Mouse (Mus musculus) right cerebral cortex, postnatal 36 days (tissue): Measurements from ENCODE around the gene Akt1s1.
A peak's percentile ranks its signal among the peaks of the same experiment; 100 is the strongest.

ENCODE experiments used
- DNase-seq, 2 experiments: peaks; one replicate each; pipeline ENCODE4 v3.0.0; 2022; ENCODE audit warnings: low spot score in 2 of 2, mixed read lengths in 1 of 2

Gene Akt1s1

DNA sequence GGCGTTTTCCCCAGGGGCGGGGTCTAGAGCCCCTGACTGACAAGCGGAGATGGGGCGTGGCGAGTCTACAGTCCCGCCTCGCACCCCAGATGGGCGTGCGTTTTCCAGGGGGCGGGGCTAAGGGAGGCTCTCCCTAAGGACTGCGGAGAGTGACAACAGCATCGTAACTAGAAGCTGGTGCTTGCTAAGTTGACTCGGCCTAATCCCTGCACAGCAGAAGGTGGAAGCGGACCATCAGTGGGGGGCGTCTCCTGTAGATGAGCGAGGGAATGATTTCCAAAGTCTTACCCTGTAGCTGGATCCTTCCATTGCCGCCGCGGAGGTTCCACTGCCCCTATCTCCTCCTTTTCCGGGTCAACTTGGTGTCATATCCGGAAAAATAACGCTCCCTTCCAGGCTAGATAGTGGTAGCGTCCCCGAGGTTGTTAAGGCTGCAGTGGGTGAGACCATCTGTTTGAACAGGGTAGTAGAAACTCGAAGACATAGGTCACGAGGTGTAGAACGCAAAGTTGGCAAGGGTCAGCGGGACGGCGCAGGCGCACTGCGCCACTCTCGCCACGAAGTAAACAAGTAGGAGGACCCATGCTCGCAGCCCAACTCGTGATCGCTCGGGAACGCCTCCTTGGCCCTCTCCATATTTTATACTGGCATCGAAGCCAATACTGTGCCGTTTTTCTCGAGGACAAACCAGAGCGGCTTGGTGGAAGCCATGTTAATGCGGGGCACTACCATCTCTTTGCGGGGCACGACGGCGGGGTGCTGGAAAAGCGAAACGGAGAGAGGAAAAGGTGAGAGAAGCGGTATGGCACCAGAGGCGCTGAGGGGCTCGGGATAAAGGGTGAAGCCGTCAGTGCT, at the start of gene Akt1s1, which contains the start of gene Tbc1d17:
TSS of gene Akt1s1 (plus strand) at position 431 of the 855 bp plus-strand sequence.
TSS of gene Tbc1d17 (minus strand) at position 519 of the 855 bp plus-strand sequence.
- DNase-seq, result peak; percentile 100

DNA sequence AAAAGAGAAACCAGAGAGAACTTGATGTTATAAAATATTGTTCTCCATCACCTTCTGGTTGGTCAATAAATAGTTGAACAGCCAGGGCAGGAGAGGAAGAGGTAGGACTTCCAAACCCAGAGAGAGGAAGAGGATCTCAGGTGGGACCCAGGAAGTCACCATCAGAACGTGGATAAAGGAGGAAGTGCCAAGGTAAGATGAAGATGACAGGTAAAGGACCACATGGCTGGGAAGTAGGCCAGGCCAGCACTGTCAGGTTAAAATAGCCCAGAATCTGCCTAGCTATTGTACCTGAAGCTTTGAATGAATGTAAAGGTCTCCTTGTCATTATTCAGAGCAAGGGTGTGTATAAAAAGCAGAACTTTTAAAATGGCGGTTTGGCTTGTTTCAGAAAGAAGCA, 39.9 kb upstream of the Akt1s1 start:
- DNase-seq, result no peak

DNA sequence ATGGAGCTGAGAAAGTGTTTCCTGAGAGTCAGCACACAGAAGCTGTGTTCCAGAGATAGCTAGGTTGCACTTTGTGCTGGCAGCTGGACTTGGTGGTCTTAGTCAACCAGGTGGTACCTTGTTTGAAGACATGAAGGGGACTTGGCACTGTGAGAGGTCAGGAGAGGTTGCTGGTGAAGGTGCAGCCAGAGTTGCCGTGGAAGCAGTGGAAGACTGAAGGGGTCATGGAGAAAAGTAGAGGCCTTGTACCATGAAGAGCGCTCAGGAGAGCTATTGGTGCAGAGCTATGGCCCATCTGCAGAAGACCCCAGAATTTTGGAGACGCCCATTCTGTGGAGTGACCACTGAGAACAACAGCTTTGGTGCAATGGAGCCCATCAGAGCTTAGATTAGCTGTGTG, 39.3 kb upstream of the Akt1s1 start:
- no peak for DNase-seq

DNA sequence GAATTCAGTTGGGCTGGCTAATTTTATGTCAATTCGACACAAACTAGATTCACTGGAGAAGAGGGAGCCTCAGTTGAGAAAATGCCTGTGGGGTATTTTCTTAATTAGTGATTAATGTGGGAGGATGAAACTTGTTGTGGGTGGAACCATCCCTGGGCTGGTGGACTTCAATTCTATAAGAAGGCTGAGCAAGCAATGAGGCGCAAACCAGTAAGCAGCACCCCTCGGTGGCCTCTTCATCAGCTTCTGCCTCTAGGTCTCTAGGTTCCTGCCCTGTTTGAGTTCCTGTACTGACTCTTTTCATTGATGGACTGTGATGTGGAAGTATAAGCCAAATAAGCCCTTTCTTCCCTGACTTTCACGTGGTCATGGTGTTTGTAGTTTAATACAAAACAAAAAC, 38.4 kb upstream of the Akt1s1 start:
- no peak for DNase-seq

DNA sequence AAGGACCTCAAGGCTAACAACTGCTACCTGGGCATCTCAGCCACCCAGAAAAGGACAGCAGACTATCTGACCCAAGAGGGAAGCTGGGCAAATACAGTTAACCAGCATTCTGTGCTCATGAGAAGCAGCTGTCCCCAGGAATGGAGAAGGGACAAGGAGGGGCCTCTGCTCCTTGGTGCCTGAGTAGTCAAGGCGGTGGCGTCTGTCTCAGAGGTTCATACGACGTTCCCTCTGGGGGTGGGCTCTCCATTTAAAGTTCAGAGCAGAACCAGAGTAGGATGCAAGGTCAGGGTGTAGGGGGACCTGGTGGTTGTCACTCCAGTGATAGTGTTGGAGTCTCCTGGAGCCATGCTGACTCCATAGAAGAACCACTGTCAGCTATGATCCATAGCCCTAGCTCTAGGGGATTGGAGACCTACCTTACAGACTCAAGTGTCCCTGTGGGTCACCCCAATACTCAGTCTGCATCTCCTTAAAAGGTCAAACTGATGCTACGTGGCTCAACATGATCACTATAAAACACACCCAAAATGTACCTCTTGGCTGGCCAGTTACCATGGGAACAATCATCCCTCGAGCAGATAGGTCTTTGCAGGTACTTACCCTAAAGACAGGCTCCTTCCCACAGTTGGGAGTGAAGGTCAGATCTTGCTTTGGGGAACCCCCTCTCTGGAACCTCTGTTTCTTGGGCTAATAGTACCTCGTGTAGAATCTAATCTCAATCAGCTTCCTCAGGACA, 37.8 kb upstream of the Akt1s1 start:
- no peak for DNase-seq

DNA sequence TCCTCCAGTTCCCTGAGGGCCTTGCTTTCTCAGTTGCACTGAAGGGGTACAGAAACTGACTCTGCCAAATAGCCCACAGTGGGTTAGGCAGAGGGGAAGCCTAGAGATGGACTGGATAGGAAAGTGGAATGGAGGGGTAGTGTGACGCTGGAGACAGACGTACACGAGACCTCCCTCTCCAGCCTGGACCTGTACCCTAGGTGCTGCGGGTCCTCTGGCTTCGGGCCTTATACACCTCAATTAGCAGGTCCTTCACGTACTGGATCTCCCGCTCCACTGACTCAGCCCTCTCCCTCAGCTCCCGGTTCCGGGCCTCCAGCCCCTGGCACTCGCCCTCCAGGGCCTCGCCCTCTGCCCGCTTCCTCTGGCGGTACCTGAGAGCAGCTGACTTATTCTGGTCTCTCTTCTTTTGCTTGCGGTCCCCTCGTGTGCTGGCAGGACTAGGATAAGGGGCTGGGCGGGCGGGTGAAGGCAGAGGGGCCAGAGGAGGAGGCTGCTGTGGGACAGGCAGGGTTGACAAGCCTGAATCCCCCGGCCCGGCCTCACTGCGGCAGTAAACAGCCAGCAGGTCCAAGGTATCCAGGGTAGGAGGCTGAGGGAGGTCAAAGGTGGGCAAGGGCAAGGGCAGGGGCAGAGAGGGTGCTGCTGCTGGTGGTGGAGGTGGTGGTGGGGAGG, 36.0 kb upstream of the Akt1s1 start:
- DNase-seq, result no peak

DNA sequence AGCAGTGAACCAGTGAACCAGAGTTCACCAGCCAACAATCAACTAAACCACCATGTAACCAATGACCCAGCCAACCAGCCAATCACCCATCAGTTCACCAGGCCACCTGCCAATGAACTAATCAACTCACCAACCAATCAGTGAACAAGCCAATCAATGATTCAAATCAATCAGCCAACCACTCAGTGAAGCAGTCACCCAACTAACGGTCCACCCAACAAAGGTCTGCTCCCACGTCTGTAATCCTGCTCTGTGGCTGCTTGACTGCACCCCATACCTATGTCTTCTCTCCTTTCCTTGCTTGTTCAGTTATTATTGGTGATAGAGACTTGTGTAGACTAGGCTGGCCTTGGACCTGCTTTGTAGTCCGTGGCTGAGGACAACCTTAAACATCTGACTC, 34.8 kb upstream of the Akt1s1 start:
- DNase-seq, result no peak

DNA sequence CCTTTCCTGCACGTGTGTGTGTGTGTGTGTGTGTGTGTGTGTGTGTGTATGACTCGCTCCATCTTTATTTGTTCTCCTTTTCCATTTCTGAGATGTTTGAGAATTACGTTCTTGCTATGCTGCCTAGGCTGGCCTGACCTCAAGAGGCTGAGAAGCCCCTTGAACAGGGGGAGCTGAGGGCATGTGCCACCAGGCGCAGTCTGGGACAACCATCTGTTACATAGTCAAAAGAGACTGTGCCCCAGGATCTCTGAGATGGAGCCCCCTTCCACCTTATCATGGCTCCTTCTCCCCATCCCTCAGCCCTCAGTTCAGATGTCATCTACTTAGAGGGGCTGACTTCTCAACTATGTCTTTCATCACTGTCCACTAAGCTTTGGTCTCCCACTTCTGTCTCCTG, 34.4 kb upstream of the Akt1s1 start:
- DNase-seq, result no peak

DNA sequence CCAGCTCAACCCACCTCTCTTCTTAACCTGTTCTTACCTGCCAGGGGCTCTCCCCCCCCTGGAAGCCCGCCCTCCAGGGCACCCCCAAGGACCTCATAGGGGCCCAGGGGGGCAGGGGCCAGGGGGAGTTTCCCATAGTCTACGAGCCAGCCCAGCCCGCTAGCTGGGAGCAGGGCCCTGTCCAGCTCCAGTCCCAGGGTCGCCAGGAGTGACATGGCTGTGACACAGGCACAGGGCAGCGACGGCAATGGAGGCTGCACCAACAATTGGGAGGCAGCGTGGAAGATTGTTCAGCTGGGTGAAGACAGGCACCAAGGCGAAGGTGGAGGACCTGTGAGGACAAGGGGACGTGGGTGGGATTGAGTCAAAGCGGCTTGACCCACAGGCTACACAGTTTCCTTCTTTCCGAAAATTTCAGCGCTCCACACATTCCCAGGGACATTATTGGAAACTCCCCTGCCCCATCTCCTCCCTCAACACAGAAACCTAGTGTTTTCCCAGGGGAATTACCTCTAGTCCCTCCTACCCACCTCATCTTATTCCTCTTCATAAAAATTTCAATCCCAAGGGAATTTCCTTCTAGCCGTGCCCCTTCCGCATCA, 33.7 kb upstream of the Akt1s1 start:
- DNase-seq, result no peak

DNA sequence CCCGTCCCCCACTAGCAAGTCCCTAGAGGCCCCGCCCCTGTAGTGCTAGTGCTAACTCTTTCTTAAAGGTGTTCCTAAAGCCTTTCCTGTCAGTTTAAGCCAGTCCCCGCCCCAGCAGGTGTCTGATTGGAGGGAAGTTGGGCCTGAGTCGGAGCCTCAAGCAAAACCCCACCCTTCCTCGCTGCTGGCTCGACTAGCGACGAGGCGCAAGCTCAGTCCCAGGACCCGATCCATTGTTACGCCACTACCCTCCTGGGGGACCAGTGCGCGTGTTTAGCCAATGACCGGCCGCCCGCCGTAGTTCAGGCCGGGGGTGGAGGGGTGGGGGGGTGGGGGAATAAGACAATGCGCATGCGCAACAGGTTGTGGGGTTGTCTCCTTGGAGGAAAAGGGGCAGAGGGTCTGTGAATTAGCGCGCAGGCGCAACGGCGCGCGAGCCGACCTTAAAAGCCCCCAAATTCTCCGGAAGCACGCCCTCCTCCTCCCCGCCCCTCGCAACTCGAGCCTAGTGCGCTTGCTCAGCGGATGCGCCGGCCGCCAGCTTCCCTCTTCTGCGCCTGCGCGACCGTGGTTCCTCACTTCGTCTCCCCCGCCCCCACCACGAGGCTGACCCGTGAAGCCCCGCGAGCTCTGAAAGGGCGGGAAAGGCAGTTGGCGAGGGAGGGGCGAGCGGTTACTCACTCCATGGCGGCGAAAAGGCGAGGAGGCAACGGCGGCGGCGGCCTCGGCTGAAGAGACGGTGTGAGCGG, 32.9 kb upstream of the Akt1s1 start, which contains the start of the genes Nup62 and Il4i1:
TSS of gene Nup62 (plus strand) at position 368 of the 749 bp plus-strand sequence.
TSS of gene Il4i1 (plus strand) at position 667 of the 749 bp plus-strand sequence.
- DNase-seq, result peak; percentile 97 to 98

DNA sequence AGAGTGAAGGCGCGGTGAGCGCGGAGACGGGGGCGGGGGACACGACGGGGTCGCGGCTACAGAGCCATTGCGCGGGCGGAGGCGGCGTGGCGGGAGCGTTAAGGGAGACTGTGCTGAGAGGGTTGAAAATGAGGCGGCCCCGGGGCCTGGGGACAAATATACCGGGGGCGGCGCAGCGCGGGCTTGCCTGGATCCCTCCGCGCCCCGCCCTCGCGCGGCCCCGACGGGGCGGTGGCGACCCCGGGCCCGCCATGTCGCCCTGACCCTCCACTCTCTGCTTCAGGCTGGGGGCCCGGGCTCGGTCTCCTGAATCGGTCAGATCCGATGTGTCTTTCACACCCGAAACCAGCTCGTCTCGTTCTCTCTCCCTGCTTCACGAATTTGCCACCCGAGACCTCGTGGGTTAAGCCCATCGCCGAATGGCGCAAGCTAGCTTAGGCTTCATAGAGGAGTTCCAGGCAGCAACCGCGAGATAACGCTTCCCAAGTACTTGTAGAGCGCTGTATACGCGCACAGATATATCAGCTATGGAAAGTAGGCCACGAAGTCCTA, 32.2 kb upstream of the Akt1s1 start, which contains the start of gene Atf5:
TSS of gene Atf5 (minus strand) at position 189 of the 552 bp plus-strand sequence.
- no peak for DNase-seq

DNA sequence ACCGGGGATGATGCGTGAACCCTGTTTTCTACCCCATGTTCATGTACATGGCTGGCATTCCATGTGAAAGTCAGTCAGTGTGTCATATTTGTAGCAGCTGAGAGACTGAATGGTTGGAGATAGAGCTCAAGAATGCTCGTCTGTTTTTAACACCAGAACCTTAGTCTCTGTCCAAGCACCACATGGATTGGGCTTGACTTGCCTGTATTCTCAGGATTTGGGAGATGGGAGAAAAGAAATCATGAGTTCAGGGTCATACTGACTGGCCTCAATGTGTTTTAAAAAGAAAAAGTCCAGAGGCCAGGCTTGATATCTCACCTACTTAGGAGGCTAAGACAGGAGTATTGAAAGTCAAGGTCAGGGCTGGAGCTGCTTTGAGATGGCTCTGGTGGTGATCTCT, 31.4 kb upstream of the Akt1s1 start:
- no peak for DNase-seq

DNA sequence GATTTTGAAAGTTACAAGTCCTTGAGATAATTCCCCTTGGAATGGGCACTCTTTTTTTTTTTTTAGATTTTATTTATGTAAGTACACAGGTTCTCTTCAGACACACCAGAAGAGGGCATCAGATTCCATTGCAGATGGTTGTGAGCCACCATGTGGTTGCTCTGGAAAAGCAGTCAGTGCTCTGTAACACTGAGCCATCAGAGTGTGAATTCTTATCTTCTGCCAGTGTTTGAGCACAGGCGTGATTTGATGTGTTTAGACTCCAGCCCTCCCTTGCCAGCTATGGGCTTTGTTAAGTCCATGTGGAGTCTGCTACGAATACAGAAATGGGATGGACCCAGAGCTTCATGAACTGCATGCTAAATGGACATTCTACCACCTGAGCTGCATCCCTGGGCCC, 30.6 kb upstream of the Akt1s1 start:
- no peak for DNase-seq

DNA sequence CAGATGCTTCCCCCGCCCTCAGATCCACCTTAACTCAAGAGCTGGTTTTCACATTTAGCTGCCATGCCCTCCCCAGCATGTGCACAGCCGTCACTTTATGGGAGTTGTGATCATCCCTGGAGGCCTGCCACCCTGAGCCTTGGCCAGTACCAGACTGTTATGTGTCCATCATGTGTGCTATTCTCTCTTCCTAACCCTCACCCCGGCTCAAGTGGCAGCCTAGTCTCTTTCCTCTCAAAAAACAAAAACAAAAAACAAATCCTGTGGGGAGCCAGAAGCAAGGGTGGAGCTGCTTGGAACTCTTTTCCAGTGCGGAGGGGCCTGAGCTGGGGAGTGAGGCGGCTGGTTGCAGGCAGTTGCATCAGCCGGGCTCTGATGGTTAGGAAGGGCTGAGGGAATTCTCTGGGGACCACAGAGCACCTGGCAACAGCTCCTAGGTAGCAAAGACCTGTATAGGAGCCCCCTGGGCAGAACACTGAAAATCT, 30.0 kb upstream of the Akt1s1 start:
- DNase-seq, result no peak

DNA sequence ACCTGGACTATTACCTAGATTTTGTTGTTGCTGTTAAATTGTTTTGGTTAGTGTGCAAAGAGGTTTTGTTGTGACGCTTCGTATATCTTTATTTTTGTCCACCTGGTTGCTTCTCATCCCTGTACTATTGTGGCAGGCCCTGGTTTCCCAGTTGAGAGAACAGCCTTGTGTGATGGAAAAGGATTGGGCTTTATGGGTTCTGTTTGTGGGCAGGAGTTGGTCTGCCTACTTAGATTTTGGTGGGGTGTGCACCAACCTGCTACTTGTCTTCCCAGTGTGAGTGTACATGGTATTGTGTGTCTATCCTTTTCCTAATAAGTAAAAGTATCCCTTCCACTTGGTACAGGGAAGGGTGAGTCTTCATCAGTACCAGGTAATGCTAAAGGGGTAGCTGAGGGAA, 29.4 kb upstream of the Akt1s1 start:
- DNase-seq, result no peak

DNA sequence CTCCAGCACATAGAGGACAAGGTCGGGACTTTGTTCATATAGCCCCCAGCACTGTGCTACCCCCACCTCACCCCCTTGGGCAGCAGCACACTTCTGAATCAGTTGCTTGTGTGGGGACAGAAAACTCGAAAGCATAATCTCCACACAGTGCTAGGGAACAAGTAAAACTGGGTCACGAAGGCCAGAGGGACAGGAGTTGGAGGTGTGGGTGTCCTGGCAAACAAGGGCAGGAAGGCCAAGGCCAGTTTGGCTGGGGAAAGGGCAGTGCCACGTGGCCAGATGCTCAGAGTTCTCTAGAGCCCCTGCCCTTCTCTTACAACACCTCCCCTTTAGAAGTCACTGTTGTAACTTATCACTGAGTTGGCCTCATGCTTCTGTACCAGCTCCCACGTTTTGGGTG, 28.9 kb upstream of the Akt1s1 start:
- no peak for DNase-seq

DNA sequence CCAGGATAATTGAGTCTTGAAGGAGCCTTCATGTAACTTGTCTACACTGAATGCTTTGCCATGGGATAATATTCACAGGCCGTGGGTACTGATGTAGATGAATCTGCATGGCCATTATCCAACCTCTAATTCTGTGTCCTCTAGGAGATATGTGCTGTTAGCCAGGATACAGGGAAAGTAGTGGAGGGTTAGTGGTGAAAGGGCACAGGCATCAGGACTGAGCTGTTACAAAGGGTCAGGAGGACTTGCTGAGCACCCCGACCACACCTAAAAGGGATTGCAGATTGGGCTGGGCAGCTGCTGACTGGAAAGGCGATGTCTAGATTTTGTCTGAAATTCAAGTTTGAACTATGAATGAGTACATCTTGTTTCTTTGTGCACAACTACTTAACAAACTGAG, 28.3 kb upstream of the Akt1s1 start:
- DNase-seq, result no peak

DNA sequence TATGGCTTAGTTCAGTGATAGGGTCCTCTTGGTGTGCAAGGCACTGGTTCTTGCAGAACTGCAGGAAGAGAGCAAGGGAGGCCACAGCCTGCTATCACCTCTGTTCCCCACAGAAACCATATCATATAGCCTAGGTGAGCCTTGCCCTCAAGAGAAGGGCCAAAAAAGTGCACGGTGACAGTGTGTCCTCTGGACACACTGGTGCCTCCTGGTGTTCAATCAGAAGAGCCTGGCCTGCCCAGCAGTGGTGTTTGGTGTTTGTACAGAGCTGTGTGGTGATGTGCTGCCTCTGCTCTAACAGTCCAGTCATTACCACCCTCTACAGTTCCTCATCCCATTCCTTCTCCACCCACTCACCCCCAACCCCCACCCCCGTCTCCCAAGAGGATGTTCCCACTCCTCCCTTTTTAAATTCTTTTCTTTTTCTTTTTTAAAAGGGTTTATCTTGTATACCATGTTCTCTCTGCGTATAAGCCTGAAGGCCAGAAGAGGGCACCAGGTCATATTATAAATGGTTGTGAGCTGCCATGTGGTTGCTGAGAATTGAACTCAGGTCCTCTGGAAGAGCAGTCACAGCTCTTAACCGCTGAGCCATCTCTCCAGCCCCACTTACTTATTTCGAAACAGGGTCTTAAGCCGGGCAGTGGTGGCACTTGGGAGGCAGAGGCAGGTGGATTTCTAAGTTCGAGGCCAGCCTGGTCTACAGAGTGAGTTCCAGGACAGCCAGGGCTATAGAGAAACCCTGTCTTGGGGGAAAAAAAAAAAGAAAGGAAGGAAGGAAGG, 26.9 kb upstream of the Akt1s1 start:
- no peak for DNase-seq

DNA sequence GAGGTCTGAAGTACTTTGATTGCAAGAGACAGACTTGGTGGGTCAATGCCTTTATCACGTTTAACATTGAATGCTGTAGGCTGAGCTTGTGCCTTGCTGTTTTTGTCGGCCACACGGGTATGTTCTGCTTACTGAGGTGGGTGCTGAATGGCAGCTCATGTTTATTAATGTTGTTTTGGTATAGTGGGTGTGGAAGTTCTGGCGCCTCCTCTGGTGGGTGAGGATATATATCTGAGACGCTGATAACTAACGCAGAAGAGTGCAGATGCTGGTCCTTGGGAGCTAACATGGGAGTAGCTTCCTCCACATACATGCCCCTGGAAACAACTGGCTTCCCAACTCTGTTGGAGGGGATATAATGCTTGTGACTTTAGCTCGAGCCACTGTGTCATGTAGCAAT, 25.4 kb upstream of the Akt1s1 start:
- DNase-seq, result no peak

DNA sequence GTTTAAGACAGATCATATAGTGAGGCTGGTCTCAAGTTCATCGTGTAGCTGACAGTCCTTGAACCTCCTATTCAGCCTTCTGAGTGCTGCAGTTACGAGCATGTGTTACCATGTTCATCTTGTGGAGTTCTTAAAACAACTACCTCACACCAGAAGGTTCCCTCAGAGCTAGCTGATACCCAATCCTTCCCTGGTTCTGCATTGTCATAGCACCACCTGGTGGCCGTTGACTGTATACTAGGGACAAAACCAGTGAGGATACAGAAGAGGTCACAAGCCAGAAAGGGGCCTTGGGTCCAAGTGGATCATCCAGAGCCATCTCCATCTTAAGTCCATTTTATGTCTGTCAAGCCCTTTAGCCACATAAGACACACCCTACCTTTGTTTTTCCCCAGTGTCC, 23.9 kb upstream of the Akt1s1 start:
- peak in 1 of 2 experiments; percentile 46 for DNase-seq
